Mouse (Mus musculus) ES-Bruce4 (cell line): Measurements from ENCODE around the gene Man2a2. TPM values are rescaled to one million over a fixed set of nuclear protein-coding genes. Genes with fewer than 3 reads are reported as not detected.

ENCODE experiments used
- H3K27ac ChIP-seq: 2 replicates; pipeline ENCODE4 v1.5.1; 2012; ENCODE audit warnings: low read length, inconsistent platforms; ENCODE audit not compliant: insufficient read depth
- H3K27me3 ChIP-seq: 2 replicates; pipeline ENCODE4 v1.6.1; 2012; ENCODE audit warnings: mild to moderate bottlenecking, low read length, inconsistent platforms; ENCODE audit not compliant: control insufficient read depth, poor library complexity, insufficient read depth, severe bottlenecking
- H3K36me3 ChIP-seq: 2 replicates; pipeline ENCODE4 v1.6.1; 2012; ENCODE audit warnings: inconsistent platforms, mild to moderate bottlenecking, low read length, moderate library complexity; ENCODE audit not compliant: control insufficient read depth, poor library complexity, insufficient read depth, severe bottlenecking
- H3K4me1 ChIP-seq: one replicate; pipeline ENCODE4 v1.8.1; 2011; ENCODE audit warnings: low read length; ENCODE audit not compliant: control insufficient read depth, insufficient read depth
- H3K4me3 ChIP-seq: 2 replicates; pipeline ENCODE4 v1.5.1; 2011; ENCODE audit warnings: low read depth, mild to moderate bottlenecking, low read length
- H3K9ac ChIP-seq: 2 replicates; pipeline ENCODE4 v1.6.1; 2012; ENCODE audit warnings: low read depth, mild to moderate bottlenecking, inconsistent platforms; ENCODE audit not compliant: poor library complexity, severe bottlenecking
- H3K9me3 ChIP-seq: replicated peaks from 2 replicates; pipeline ENCODE4 v1.6.1; 2012; ENCODE audit warnings: mild to moderate bottlenecking, low read length, inconsistent platforms; ENCODE audit not compliant: control insufficient read depth, poor library complexity, insufficient read depth, severe bottlenecking
- CTCF ChIP-seq: IDR thresholded peaks from one replicate; pipeline ENCODE4 v1.8.1; 2011; ENCODE audit warnings: low read depth, low read length
- EP300 ChIP-seq: IDR thresholded peaks from 2 replicates; pipeline ENCODE4 v1.6.1; 2011; ENCODE audit warnings: low read depth, low read length; ENCODE audit not compliant: insufficient read depth
- POLR2A ChIP-seq: IDR thresholded peaks from one replicate; pipeline ENCODE4 v1.8.1; 2011; ENCODE audit warnings: low read length; ENCODE audit not compliant: insufficient read depth
- polyA plus RNA-seq: library from polyadenylated mRNA; stranded (reverse); fragments of >200 nt; gene quantifications from 2 replicates; pipeline ENCODE4 v1.2.4, GENCODE M21; 2011; ENCODE audit warnings: low read depth; ENCODE audit not compliant: missing spikeins, insufficient read depth, insufficient read length

Gene Man2a2
- polyA plus RNA-seq: 16.1 and 18.1 TPM in 2 replicates

GRCm38 (mm10) chr7:80371041-80371751, at the start of gene Man2a2:
Man2a2 (minus strand) TSS chr7:80371375.
- Histone ChIP-seq H3K4me3 (peak within 1 kb of the TSS; percentile 67), H3K27me3 (no peaks in the 10 kb centered on the region), H3K36me3 (no peaks in the 10 kb centered on the region), H3K9me3 (no peaks in the 10 kb centered on the region), H3K4me1 (no peaks in the 10 kb centered on the region), H3K9ac (peak within 1 kb of the TSS; percentile 91), H3K27ac (no peak within 1 kb of the TSS)
- TF ChIP-seq EP300: no peak
- peak; percentile 71 for TF ChIP-seq CTCF
- TF ChIP-seq POLR2A: no peak

DNA sequence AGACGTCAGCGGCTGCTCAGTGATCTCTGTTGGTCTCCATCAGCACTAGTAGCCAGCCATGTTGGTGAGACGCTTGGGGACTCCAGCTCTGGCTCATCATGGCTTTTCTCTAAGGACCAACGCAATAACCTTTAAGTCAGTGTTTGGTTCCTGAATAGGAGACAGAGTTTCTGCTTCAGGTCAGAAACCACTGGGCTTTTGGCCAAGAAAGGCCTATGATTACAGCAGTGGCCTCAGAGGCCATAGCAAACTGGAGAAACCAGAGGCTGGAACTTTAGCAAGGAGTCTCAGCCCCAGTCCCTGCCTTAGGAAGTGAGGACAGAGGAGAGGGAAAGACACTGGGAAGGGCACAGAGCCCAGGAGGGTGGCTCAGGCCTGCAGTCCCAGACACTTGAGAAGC, 49.4 kb upstream of the Man2a2 start:
- Histone ChIP-seq H3K4me1 (no peaks in the 10 kb centered on the region), H3K4me3 (no peak overlapping the region), H3K9me3 (no peaks in the 10 kb centered on the region), H3K36me3 (no peaks in the 10 kb centered on the region), H3K9ac (no peak overlapping the region), H3K27me3 (no peaks in the 10 kb centered on the region), H3K27ac (no peak overlapping the region)
- TF ChIP-seq CTCF (no peak), EP300 (no peak), POLR2A (no peak)

GRCm38 (mm10) chr7:80419278-80419677, 48.1 kb upstream of the Man2a2 start:
- H3K36me3 ChIP-seq: no peaks in the 10 kb centered on the region
- H3K27me3 ChIP-seq: no peaks in the 10 kb centered on the region
- H3K4me3 ChIP-seq: no peak overlapping the region
- H3K27ac ChIP-seq: no peak overlapping the region
- TF ChIP-seq CTCF (no peak), EP300 (no peak), POLR2A (no peak)
- no peaks in the 10 kb centered on the region for H3K9me3 ChIP-seq
- no peaks in the 10 kb centered on the region for H3K4me1 ChIP-seq
- no peak overlapping the region for H3K9ac ChIP-seq

- no peaks in the 10 kb centered on the region for H3K4me1 ChIP-seq
- H3K9ac ChIP-seq: no peak overlapping the region
- H3K27ac ChIP-seq: no peak overlapping the region
- no peaks in the 10 kb centered on the region for H3K27me3 ChIP-seq
- TF ChIP-seq POLR2A (no peak), CTCF (no peak), EP300 (no peak)
- no peaks in the 10 kb centered on the region for H3K9me3 ChIP-seq
- no peaks in the 10 kb centered on the region for H3K36me3 ChIP-seq
- H3K4me3 ChIP-seq: no peak overlapping the region
Observed at GRCm38 (mm10) chr7:80418036-80418435, 46.9 kb upstream of the Man2a2 start.

GRCm38 (mm10) chr7:80417601-80418000, 46.4 kb upstream of the Man2a2 start:
- H3K9ac ChIP-seq: no peak overlapping the region
- no peaks in the 10 kb centered on the region for H3K36me3 ChIP-seq
- H3K27me3 ChIP-seq: no peaks in the 10 kb centered on the region
- H3K4me1 ChIP-seq: no peaks in the 10 kb centered on the region
- H3K4me3 ChIP-seq: no peak overlapping the region
- H3K9me3 ChIP-seq: no peaks in the 10 kb centered on the region
- H3K27ac ChIP-seq: no peak overlapping the region
- no peak for TF ChIP-seq POLR2A
- TF ChIP-seq EP300: no peak
- no peak for TF ChIP-seq CTCF

DNA sequence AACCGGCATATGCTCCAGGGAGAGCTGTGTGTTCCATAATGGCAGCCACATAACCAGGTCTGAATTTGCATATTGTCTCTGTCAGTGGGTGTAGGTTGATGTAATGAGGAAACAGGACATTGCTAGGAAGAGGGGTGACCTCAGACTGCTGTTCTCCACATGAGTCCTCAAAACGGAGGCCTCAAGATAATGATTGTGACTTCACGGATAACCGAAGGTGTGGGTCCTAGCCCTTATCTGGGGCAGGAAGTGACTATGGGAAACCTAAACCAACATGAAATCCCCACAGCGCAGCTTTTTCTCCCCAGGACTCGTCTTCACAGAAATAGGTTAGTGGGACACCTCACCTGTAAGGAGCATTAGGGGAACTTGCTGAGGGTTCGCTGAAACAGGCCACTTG, 45.8 kb upstream of the Man2a2 start:
- H3K36me3 ChIP-seq: no peaks in the 10 kb centered on the region
- H3K4me1 ChIP-seq: no peaks in the 10 kb centered on the region
- no peak for TF ChIP-seq CTCF
- no peak for TF ChIP-seq POLR2A
- no peaks in the 10 kb centered on the region for H3K27me3 ChIP-seq
- H3K9me3 ChIP-seq: no peaks in the 10 kb centered on the region
- H3K4me3 ChIP-seq: no peak overlapping the region
- H3K9ac ChIP-seq: no peak overlapping the region
- H3K27ac ChIP-seq: no peak overlapping the region
